Mouse (Mus musculus): ENCODE measurements around the gene Epb41l4b.

Gene Epb41l4b

DNA sequence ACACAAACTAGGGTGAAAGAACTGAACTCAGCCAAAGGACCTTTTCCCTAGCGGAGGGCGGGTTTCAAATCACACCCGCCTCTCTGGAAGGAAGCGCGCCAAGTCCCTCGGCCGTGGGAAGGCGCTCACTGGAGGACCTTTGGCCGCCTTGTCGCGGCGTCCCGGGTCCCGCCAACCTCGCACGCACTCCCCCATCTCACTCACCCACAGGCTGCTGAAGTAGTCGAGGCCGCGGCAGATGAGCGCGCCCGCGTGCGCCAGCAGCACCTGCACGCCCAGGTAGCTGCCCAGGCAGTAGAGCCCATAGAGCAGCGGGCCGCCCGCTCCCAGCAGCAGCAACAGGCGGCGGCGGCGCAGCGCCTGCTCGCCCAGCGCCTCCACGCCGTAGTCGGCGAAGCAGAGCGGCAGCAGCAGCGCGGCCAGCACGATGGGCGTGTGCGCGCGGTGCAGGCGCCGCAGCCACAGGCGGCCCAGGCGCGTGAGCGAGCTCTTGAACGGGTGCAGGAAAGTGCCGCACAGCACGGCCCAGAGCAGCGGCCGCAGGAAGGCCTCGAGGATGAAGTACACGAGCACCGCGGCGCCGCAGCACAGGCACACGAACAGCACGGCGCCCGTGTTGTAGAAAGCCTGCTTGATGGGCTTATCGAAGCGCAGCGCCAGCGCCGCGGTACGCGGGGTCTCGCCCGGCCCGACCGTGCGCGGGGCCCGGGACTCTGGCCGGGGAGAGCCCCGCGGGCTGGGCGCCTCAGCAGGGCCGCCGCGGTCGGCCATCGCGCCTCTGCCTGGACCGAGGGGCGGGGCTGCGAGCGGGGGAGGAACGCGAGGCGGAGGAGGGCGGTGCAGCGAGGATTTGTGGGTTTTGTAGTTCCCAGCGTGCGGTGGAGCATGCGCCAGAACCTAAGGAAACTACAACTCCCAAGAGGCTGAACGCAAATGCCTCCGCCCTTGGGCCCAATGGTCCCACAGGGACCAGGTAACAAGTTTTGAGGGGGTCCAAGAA, 196.3 kb downstream of the Epb41l4b start, which contains the start of gene Tmem245:
Gene Tmem245 (minus strand): TSS at position 797 of the 1,000 bp plus-strand sequence.
- in situ Hi-C loops (cut with MboI, MseI) = no loop called here

DNA sequence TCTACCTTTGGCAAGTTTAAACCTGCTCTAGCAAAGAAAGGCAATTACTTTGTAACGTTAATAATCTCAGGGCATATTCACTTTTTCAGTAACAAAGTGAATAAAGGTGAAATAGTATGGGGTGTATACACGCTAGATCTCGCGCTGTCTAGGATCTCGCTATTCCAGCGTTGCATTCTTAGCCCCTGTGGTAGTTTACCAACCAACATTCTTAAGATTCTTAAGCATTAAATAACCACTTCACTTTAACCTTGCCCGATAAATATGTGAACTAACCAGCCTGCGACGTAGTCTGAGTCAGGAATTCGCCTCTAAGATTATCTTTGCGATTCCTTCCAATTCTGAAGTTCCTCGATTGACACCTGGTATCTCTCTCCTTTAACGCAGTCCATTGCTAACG, 197.1 kb downstream of the Epb41l4b start:
- in situ Hi-C loops (cut with MboI, MseI) = no loop called here

DNA sequence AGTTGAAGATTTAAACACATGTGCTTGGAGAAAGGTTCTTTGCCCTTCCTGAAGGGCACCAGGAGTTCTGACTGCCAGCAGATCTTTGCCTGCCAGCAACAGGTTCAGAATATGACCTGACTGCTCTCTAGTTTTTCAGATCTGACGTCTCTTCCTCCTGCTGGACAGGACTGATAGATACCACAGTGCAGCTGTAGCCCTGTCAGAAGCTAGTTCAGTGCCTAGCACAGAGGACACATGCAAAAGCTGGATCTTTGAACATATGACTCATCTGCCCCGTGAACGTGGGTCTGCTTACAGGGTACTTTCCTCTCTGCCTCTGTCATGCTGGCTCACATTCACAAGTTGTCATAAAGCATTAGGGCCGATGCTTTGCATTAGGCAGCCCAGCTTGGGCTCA, 199.0 kb downstream of the Epb41l4b start:
- in situ Hi-C loops (cut with MboI, MseI) = no loop called here

DNA sequence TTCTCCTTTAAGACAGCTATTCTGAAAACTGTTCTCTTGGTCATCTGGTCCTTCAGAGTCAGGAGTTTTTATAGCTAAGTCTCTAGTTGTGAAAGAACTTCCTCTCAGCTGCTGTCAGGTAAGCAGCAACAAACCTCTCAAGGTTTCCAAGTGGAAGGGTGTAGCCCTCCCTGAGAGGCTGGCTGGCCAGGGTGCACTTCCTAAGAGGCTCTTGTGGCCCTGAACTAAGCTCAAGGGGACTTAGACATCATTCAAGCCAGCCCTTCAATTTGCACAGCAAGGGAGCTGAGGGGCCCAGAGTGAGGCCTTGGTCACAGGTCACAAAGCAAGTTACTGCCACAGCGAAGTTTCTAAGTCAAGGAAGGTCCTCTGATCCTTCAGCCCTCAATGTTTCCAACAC, 200.0 kb downstream of the Epb41l4b start:
- in situ Hi-C loops (cut with MboI, MseI) = no loop called here

DNA sequence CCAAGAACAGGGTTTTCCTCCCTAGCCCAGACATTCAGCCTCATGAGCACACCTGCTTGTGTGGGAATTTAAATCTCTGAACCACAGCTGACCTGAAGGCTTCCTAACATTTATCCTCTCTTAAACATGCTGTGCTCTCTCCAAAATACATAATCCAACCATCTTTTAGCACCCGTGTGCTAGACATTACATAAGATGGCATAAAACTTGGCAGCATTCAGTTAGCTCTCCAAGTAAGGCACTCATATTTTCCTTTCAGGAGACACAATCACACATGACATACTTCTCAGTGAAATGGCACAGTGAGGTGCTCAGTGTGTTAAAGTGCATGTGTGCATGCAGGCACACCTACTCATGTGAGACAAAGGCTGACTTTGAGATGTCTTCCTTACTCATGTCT, 200.7 kb downstream of the Epb41l4b start:
- in situ Hi-C loops (cut with MboI, MseI) = no loop called here

Data from regulatory T cell (primary cell).